Mouse (Mus musculus) Patski (cell line): ENCODE results near the gene Gatm. TPM values are rescaled to one million over a fixed set of nuclear protein-coding genes. Genes with fewer than 3 reads are reported as not detected.

Experiments
- ATAC-seq: fragments of 100-300 bp; one replicate; pipeline ENCODE4 v1.8.0; 2021
- CTCF ChIA-PET: fragments of 350-600 bp; sonication (Branson Sonifier 250); formaldehyde crosslinking; loops from one replicate; lab custom pipeline; 2022; ENCODE audit warnings: inconsistent platforms; lab: Charles Lee
- POLR2A ChIA-PET: fragments of 350-600 bp; sonication (Branson Sonifier 250); formaldehyde crosslinking; loops from one replicate; lab custom pipeline; 2022; ENCODE audit warnings: antibody characterized with exemption, inconsistent platforms; lab: Charles Lee
- DNase-seq: peaks from one replicate; pipeline ENCODE4 v3.0.0-alpha.2; 2011; ENCODE audit warnings: low read depth, low spot score
- H3K27me3 ChIP-seq: fragments of 371-371 bp; one replicate; pipeline ENCODE4 v1.5.1; 2021
- CTCF ChIP-seq: fragments of 100-300 bp; IDR thresholded peaks from one replicate; pipeline ENCODE4 v1.5.1; 2021
- in situ Hi-C: fragments of 300-500 bp; cut with MboI; formaldehyde crosslinking; loops from 3 replicates; pipeline ENCODE4 v1.11.1; 2018; ENCODE audit warnings: low pct_unique_long_range_greater_than_20kb, mixed read lengths
- polyA plus RNA-seq: library from polyadenylated mRNA; unstranded; gene quantifications from one replicate; pipeline ENCODE4 v1.2.3, GENCODE M21; 2021

Gatm gene
- 0.39 TPM for polyA plus RNA-seq

DNA sequence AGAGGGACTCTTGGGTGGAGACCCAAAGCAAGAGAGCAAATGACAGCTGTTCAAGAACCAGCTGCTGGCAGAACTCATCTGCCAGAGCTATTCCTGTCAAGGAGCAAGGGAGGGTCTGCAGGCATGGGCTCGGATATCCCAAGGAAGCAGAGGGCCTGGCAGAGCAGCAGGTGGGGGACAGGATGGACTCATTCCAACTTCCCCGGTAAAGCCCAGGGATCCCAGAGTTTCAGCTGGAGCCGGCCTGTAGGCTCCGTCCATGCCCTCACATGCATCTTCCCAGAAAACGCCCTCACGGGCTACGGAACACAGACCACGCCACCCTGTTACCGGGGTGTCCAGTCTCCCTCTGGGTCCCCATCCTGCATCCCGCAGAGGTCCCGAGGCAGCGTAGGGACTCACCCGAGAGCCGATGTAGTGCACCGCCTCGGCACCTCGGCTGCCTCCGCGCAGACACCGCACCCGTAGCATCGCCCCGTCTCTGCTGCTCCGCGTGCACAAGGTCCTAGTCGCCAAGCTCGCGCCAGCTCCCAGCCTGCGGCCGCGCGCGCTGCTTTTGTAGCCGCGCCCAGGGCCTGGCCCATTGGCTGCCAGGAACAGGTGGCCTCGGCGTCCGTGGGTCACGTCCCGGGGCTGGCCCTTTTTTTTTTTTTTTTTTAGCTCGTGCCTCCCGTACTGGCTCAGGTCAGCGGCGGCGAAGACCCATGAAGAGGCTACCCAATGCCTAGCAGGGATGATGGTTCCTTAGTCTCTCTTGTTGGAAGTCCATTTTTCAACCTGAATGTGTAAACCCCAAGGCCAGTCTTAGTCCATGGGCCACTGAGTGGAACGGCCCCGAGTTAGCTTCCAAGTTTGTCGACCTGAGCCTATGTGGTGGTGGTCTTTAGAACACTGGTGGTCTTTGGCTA lies at the start of gene Gatm:
Gatm (minus strand) TSS at position 558 of the 908 bp plus-strand sequence.
- DNase-seq = no peak
- H3K27me3 ChIP-seq = peaks cover 46% of the 10 kb centered on the region
- ChIA-PET POLR2A (interaction anchor here (0.5 to 0.8 kb wide), 2 partner anchors 10 to 38 kb away, joined by 3 read pairs; no protein-coding TSS in a partner anchor), CTCF (no interaction called here)
- peak; percentile 47 for ATAC-seq
- in situ Hi-C loops = no loop called here
- TF ChIP-seq CTCF = no peak

DNA sequence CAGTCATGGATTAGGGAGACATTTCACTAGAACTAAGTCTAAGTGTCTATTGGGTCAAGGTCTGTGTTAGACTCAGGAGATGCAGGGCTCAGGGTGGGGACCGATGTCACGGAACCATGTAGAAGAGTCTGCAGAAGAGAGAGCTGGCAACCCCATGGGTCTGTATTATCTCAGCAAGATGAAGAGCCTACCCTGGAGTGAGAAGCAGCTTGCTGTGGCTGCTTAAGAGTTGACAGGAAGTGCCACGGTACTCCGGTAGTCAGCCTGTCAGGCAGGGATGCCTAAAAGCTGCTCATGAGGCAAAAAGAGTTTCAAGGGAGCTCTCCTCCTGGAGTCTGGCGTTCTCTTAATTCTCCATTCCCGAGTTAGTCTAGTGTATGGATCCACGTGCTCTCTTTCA lies 48.7 kb upstream of the Gatm start:
- POLR2A ChIA-PET = no interaction called here

DNA sequence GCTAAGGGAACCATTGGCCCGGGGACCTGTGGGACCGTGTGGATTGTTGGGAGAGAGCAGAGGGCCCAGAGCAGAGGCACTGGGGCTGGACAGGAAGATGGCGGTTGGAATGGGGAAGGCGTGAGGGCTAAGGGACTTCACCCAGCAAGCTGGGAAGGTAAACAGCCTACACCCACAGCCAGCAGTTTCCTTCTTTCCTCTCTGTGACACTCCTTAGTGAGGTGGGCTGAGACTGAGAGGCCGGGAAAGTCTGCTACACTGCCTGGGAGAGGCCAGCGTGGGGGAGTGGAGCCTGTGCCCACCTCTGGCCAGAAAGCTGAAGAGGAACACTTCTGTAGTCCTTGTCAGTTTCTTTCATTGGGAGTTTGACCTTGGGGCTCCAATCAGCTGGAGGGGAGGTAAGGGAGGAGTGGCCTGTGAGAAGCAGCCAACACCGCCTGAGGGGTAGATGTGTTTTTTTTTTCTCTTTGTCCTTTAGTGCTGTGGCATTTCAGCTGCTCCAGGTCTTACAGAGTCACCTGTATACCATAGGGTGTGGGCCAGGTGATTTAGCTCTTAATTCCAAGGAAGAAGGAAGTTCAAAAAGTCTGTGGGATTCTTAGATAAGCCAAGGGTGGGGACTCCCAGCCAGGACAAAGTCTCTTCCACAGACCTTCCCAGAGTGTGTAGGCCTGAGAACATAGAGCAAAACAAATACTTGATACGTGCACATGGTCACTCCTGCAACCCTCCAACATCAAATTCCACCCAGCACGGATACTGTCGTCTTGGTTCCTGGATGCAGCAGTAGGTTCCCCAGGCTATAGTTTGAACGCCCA lies 46.8 kb upstream of the Gatm start:
- no peak for DNase-seq
- ATAC-seq = no peak
- no peak for TF ChIP-seq CTCF
- ChIA-PET CTCF (interaction anchor here (0.7 to 1.8 kb wide), 4 partner anchors 8 to 118 kb away, joined by 3 to 7 read pairs (median 3); no protein-coding TSS in a partner anchor), POLR2A (no interaction called here)
- in situ Hi-C loops = no loop called here
- no peaks in the 10 kb centered on the region for H3K27me3 ChIP-seq

More for the DNA sequence above, 48.7 kb upstream of the Gatm start:
- H3K27me3 ChIP-seq = no peaks in the 10 kb centered on the region
- in situ Hi-C loops = no loop called here
- ATAC-seq (no peak), DNase-seq (no peak)
- CTCF ChIA-PET = interaction anchor here (1.4 to 1.8 kb wide), 3 partner anchors 9 to 28 kb away, joined by 4 to 5 read pairs (median 4); no protein-coding TSS in a partner anchor
- no peak for TF ChIP-seq CTCF

DNA sequence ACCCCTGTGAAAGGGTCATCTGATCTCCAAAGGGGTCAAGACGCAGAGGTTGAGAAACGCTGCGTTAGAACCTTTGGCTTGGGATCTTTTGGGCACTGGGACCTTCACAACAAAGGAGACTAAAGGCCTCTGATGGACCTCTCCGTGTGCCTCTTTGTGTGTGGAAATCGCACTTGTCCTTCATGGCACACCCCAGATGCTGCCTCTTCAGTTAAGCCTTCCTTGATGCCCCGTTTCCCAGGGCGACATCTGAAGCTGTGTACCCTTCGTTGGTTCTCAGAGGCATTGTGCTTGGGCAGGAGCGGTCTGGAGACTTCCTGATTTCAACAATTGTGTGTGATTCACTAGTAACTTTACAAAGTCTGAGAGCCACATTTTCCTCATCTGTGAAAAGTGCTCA lies 45.7 kb upstream of the Gatm start:
- in situ Hi-C loops = no loop called here

DNA sequence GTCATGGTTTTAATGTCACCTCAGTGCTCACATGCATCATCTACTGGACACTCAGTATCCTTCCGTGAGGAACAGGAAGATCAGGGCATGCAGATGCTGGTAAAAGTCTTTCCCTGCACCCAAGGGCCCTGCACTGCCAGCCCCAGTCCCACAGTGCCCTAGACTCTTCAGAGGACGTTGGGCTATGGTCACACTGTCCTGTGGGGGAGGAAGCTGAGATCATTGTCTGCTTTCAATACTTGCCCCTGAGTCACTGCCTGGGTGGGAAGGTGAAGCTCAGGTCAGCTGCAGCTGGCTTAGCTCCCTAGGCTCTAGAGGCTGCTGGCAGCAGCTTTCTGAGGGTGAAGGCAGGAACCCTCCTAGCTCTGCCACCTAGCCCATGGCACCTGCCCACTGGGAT lies 44.9 kb upstream of the Gatm start:
- no peak for TF ChIP-seq CTCF
- peak; percentile 60 for ATAC-seq
- ChIA-PET POLR2A (interaction anchor here (0.8 to 1.3 kb wide), 2 partner anchors 17 to 88 kb away, joined by 3 read pairs; no protein-coding TSS in a partner anchor), CTCF (interaction anchor here (0.8 to 1.5 kb wide), 3 partner anchors 10 to 18 kb away, joined by 3 to 6 read pairs (median 3); no protein-coding TSS in a partner anchor)
- H3K27me3 ChIP-seq = no peaks in the 10 kb centered on the region
- in situ Hi-C loops = no loop called here
- no peak for DNase-seq

More for the DNA sequence above, 45.7 kb upstream of the Gatm start:
- DNase-seq = no peak
- CTCF ChIA-PET = interaction anchor here (0.8 to 1.8 kb wide), 5 partner anchors 9 to 119 kb away, joined by 3 to 7 read pairs (median 3); no protein-coding TSS in a partner anchor
- no peaks in the 10 kb centered on the region for H3K27me3 ChIP-seq
- no peak for ATAC-seq
- no peak for TF ChIP-seq CTCF
- POLR2A ChIA-PET = interaction anchor here (1.3 kb wide), 1 partner anchor 18 kb away, joined by 3 read pairs; no protein-coding TSS in a partner anchor

DNA sequence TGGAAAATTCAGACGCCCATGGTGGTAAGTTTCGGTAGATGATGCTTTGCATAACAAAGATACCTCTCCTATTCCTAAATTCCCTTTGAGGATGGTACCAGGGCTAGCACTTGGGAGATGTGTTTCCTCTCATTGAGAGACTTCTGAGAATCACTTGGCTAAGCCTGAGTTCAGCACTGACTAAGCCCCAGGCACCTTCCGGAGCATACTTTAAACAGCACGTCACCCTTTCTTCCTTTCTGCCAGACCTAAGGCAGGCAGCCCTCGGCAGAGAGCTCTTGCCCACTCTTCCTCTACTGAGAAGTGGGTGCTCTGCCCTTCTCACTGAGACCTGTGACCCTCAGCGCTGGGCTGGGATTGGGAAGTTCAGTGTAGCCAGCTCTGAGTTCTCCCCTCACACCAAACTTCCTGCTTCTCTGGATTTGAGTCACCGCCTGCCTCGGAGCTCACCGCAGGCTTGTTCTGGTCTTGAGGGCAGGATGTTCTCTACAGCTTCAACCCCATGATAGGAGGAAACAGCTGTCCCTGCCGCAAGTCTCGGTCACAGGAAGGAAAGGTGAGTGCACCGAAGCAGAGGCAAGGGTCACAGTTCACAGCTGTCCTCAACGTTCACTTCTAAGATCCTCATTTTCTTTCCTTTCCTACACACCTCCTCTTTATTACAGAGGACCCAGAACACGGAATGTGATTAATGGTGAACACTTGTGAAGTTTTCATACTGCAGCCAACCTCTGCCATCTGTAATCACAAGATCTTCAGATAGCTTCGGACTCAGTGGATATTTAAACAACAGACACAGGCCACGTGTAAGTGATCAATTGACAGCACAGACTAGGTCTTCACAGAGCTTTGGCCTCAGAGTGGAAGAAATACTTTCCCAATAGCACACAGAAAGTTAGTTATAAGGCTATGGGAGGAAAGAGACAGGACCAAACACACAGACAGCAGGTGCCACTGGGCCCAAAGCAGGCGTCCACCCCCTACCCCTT lies 41.3 kb upstream of the Gatm start:
- ATAC-seq (no peak), DNase-seq (no peak)
- in situ Hi-C loops = no loop called here
- no peak for TF ChIP-seq CTCF
- no peaks in the 10 kb centered on the region for H3K27me3 ChIP-seq
- CTCF ChIA-PET = interaction anchor here (1.1 to 1.9 kb wide), 3 partner anchors 14 to 18 kb away, joined by 3 to 6 read pairs (median 5); no protein-coding TSS in a partner anchor
- POLR2A ChIA-PET = interaction anchor here (0.5 kb wide), 1 partner anchor 281 kb away, joined by 3 read pairs; no protein-coding TSS in a partner anchor

DNA sequence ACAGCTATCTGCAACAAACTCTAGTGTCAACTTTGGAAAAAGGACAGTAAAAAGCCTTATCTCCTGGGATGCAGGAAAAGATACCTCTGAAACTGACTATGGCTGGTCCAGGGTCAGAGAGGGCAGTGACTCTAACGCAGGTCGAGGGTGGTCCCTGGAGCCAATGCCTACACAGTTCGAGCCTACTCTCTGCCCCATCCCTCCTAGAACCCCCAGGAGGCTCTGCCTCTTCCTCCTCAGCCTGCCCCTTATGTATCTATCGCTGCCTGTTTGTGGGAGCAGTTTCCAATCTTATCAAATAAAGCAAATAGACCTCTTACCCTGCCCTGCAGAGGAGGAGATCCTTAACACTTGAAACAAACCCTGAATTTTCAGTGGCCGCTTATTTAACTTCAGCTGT lies 27.6 kb upstream of the Gatm start:
- in situ Hi-C loops = loop anchor here (10.0 kb wide), 1 partner anchor 116 kb away; no protein-coding TSS in a partner anchor
- CTCF ChIA-PET = interaction anchor here (0.9 to 6.4 kb wide), 10 partner anchors 12 to 131 kb away, joined by 3 to 49 read pairs (median 4); no protein-coding TSS in a partner anchor

DNA sequence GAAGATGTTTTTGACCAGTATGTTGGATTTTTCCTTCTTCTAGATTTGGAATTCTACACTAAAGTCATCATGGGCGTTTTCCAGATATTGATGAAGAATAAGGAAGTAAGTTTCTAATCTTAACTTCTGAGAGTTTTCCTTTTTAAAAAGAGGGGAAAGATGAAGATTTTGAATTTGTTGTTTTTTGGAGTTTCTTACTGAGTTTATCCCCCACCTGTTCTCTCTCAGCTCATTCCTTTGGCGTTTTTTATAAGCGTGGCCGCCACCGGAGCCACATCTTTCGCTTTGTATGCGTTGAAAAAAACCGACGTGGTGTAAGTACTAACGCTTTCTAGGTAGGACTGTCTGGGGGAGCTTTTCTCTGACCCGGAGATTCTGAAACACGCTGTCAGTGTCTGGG lies 26.9 kb upstream of the Gatm start:
- CTCF ChIA-PET = interaction anchor here (0.9 to 6.4 kb wide), 10 partner anchors 12 to 132 kb away, joined by 3 to 49 read pairs (median 4); no protein-coding TSS in a partner anchor
- H3K27me3 ChIP-seq = no peaks in the 10 kb centered on the region
- TF ChIP-seq CTCF = no peak
- in situ Hi-C loops = loop anchor here (10.0 kb wide), 1 partner anchor 117 kb away; no protein-coding TSS in a partner anchor
- ATAC-seq (no peak), DNase-seq (no peak)
- POLR2A ChIA-PET = interaction anchor here (0.7 to 1.5 kb wide), 3 partner anchors 13 to 33 kb away, joined by 3 read pairs; no protein-coding TSS in a partner anchor

More for the DNA sequence above, 27.6 kb upstream of the Gatm start:
- POLR2A ChIA-PET = interaction anchor here (0.7 to 1.5 kb wide), 3 partner anchors 12 to 33 kb away, joined by 3 read pairs; no protein-coding TSS in a partner anchor
- no peaks in the 10 kb centered on the region for H3K27me3 ChIP-seq
- no peak for TF ChIP-seq CTCF
- no peak for DNase-seq
- no peak for ATAC-seq
